Mouse (Mus musculus) C2C12 (cell line): ENCODE results near the gene Slc25a1.

Experiments used
- CTCF ChIP-seq: IDR thresholded peaks from one replicate; pipeline ENCODE4 v1.5.1; 2011; ENCODE audit not compliant: control insufficient read depth, insufficient read depth, insufficient read length
- FOSL1 ChIP-seq: IDR thresholded peaks from one replicate; pipeline ENCODE4 v1.8.0; 2011; ENCODE audit warnings: mild to moderate bottlenecking, low read length; ENCODE audit not compliant: poor library complexity, insufficient read depth, severe bottlenecking
- MAX ChIP-seq: IDR thresholded peaks from one replicate; pipeline ENCODE4 v1.6.1; 2011; ENCODE audit warnings: mild to moderate bottlenecking, control low read depth
- MYOD1 ChIP-seq: IDR thresholded peaks from one replicate; pipeline ENCODE4 v1.6.1; 2011; ENCODE audit warnings: low read depth; ENCODE audit not compliant: control insufficient read depth, insufficient read length
- USF1 ChIP-seq: IDR thresholded peaks from one replicate; pipeline ENCODE4 v1.6.1; 2011; ENCODE audit warnings: low read depth, mild to moderate bottlenecking, control low read depth, moderate library complexity

- TF ChIP-seq MAX (no peak), CTCF (no peak), FOSL1 (no peak), USF1 (no peak), MYOD1 (no peak)
Observed at GRCm38 (mm10) chr16:17931906-17932460, 4.0 kb upstream of the Slc25a1 start.
